Mouse (Mus musculus): ENCODE measurements around the gene Ltv1. TPM values are rescaled to one million over a fixed set of nuclear protein-coding genes. Genes with fewer than 3 reads are reported as not detected.
A peak's percentile ranks its signal among the peaks of the same experiment; 100 is the strongest.

Ltv1 gene
- 70.1 and 74.3 TPM in 2 replicates for polyA plus RNA-seq (2015; fragmentation: Nextera tagmentation; extraction: Ambion mirVana)

DNA sequence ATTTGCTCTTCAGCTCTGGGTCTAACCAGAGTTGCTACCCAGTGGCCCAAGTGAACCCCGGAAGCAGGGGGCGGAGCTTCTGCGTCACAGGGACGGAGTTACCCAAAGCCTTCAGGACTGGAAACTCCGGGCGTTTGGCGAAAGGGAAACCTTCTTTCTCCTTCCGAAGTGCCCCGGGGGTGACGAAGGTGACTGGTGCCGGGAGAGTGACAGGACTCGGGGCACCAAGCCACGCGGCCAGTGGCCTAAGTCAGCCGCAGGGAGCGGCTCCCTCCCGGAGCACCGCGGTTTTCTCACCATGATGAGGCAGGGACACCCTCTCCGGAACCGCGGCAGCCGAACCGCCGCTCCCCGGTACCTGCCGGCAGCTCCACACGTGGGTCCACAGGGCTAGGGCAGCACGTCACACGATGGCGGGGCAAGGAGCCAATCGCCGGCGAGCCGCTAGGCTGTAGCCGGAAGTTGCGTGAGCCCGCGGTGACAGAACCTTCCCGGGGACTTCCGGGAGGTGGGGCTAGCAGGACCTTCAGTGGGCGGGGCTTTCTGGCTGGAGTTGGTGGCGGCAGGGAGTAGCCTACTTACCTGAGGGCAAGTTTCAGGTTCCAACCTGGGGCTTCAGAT, at the start of gene Ltv1:
Gene Ltv1 (minus strand): TSS at position 438 of the 621 bp plus-strand sequence.
- H3K4me3 ChIP-seq = peak within 1 kb of the TSS; percentile 88
- peak; percentile 91 for ATAC-seq (ENCODE audit: insufficient number of reproducible peaks, low FRiP score, low TSS enrichment, low read depth)
- peak within 1 kb of the TSS; percentile 71 for H3K4me2 ChIP-seq
- no peaks in the 10 kb centered on the region for H3K9me3 ChIP-seq
- H3K4me1 ChIP-seq = peaks cover 10% of the 10 kb centered on the region
- H3K27ac ChIP-seq = peak within 1 kb of the TSS; percentile 88
- H3K9ac ChIP-seq = peak within 1 kb of the TSS; percentile 75
- under 1% methylated on average over 37 of the region's 43 CpGs for WGBS
- H3K36me3 ChIP-seq = peaks cover 25% of the 10 kb centered on the region
- no peaks in the 10 kb centered on the region for H3K27me3 ChIP-seq

GRCm38 (mm10) chr10:13240431-13240830, 47.5 kb upstream of the Ltv1 start:
- ATAC-seq (ENCODE audit: insufficient number of reproducible peaks, low FRiP score, low TSS enrichment, low read depth) = no peak
- Histone ChIP-seq H3K4me1 (no peaks in the 10 kb centered on the region), H3K9me3 (no peaks in the 10 kb centered on the region), H3K27ac (no peak overlapping the region), H3K9ac (no peak overlapping the region), H3K36me3 (peaks cover 24% of the 10 kb centered on the region), H3K27me3 (no peaks in the 10 kb centered on the region), H3K4me2 (no peak overlapping the region), H3K4me3 (no peak overlapping the region)
- WGBS = 60% methylated on average over 4 of the region's 4 CpGs

DNA sequence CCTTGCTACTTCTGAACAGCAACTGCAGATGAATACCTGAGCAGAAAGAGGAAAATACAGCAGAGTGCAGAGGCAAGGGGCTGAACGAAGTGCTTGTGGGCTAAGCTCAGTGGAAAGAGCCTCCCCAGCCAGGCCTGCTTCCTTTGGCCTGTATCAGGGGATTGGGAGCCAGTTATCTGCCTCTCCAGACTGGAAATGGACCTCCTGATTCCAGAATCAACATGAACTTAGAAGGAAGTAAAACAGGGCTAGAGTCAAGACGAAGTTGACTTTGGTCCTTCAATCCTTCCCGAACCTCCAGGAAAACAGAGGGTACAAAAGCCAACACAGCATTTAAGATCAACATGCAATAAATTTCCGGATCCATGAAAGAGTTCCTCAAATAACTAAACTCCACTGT, 45.2 kb upstream of the Ltv1 start:
- Histone ChIP-seq H3K27ac (peak overlapping the region; percentile 72), H3K27me3 (no peaks in the 10 kb centered on the region), H3K9ac (no peak overlapping the region), H3K4me1 (no peaks in the 10 kb centered on the region), H3K4me2 (no peak overlapping the region), H3K4me3 (no peak overlapping the region), H3K36me3 (0 out of 2 replicates have a peak, but pooled peaks cover 9% of the 10 kb centered on the region), H3K9me3 (no peaks in the 10 kb centered on the region)
- WGBS = 79% methylated on average over 4 of the region's 4 CpGs
- no peak for ATAC-seq (ENCODE audit: insufficient number of reproducible peaks, low FRiP score, low TSS enrichment, low read depth)

DNA sequence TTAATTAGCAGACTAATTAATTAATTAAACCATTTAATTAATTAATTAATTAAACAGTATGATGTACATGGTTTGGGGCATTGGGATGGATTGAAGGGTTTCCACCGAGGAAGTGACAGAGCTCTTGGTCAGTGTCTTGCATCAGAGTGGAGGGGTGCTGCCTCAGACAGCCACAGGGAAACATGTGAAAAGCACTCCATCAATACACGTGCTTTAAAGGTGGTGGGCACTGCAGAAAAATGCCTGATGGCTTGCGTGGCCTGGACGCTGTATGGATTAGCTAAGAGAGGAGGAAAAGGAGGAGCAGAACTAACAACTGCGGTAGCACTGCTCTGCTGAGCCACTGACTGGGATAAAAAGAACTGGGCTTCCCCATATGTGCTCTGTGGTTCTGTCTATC, 43.9 kb upstream of the Ltv1 start:
- whole genome bisulfite sequencing = 88% methylated on average over 5 of the region's 5 CpGs
- no peak for ATAC-seq (ENCODE audit: insufficient number of reproducible peaks, low FRiP score, low TSS enrichment, low read depth)
- Histone ChIP-seq H3K9ac (no peak overlapping the region), H3K4me1 (no peaks in the 10 kb centered on the region), H3K27me3 (no peaks in the 10 kb centered on the region), H3K36me3 (peaks cover 9% of the 10 kb centered on the region; the same call in 1 of the 2 replicates), H3K9me3 (no peaks in the 10 kb centered on the region), H3K27ac (no peak overlapping the region), H3K4me3 (no peak overlapping the region), H3K4me2 (no peak overlapping the region)

- Histone ChIP-seq H3K4me2 (no peak overlapping the region), H3K4me1 (no peaks in the 10 kb centered on the region), H3K4me3 (no peak overlapping the region), H3K9me3 (no peaks in the 10 kb centered on the region), H3K27me3 (no peaks in the 10 kb centered on the region), H3K9ac (no peak overlapping the region), H3K36me3 (peaks cover 13% of the 10 kb centered on the region), H3K27ac (peak overlapping the region; percentile 18; the same call in 1 of the 2 replicates)
- no peak for ATAC-seq (ENCODE audit: insufficient number of reproducible peaks, low FRiP score, low TSS enrichment, low read depth)
- 62% methylated on average over 3 of the region's 3 CpGs for WGBS
Measured at GRCm38 (mm10) chr10:13234503-13234902, 41.5 kb upstream of the Ltv1 start.

DNA sequence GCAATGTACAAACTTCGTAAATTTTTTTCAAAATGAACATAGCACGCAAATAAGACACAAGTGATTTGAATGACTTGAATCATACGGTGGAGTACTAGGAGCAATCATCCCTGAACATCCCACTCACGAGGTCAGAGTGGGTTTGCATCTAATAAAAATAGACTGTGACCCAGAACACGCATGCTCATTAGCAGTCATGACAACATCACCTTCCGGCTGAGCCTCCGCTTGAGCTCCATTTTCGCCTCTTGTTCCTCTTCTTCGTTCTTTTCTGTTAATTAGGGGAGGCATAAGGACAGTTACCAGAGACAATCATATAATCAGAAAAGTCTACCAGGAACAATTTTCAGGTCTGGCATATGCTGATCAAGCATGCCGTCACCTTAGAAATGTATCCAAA, 41.0 kb upstream of the Ltv1 start:
- 0 out of 2 replicates have a peak overlapping the region, but pooled peaks have one; percentile 47 for H3K27ac ChIP-seq
- 83% methylated on average over 10 of the region's 10 CpGs for WGBS
- ATAC-seq (ENCODE audit: insufficient number of reproducible peaks, low FRiP score, low TSS enrichment, low read depth) = no peak
- H3K9ac ChIP-seq = no peak overlapping the region
- H3K4me3 ChIP-seq = no peak overlapping the region
- no peaks in the 10 kb centered on the region for H3K9me3 ChIP-seq
- peaks cover 14% of the 10 kb centered on the region for H3K36me3 ChIP-seq
- H3K4me1 ChIP-seq = no peaks in the 10 kb centered on the region
- no peak overlapping the region for H3K4me2 ChIP-seq
- no peaks in the 10 kb centered on the region for H3K27me3 ChIP-seq

DNA sequence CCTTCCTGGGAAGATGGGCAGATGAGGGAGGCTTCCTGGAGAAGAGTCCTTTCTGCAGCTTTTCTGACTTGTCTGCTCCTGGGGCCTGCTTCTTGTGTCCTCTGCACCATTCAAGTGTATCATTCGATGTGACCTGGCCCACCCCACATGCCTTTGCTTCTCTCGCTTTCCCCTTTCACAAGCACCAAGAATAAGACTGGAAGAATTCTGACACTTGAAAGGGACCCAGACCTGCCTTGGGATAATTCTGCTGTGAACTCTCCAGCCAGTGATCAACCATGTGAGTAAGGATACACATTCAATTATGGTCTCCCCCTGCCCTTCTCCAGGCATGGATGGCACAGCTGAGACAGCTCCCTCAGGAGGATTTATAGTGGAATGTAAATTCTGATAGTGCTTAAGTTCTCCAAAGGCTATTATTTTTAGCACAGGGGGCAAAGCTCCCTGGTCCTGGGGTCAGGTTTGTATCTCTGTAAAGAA, 40.2 kb upstream of the Ltv1 start:
- Histone ChIP-seq H3K27me3 (no peaks in the 10 kb centered on the region), H3K9me3 (no peaks in the 10 kb centered on the region), H3K4me3 (no peak overlapping the region), H3K9ac (no peak overlapping the region), H3K27ac (no peak overlapping the region), H3K4me2 (no peak overlapping the region), H3K36me3 (peaks cover 15% of the 10 kb centered on the region), H3K4me1 (no peaks in the 10 kb centered on the region)
- 78% methylated on average over 2 of the region's 2 CpGs for WGBS
- no peak for ATAC-seq (ENCODE audit: insufficient number of reproducible peaks, low FRiP score, low TSS enrichment, low read depth)

GRCm38 (mm10) chr10:13232443-13233142, 39.6 kb upstream of the Ltv1 start:
- Histone ChIP-seq H3K9ac (no peak overlapping the region), H3K27ac (no peak overlapping the region), H3K27me3 (no peaks in the 10 kb centered on the region), H3K36me3 (peaks cover 15% of the 10 kb centered on the region), H3K4me3 (no peak overlapping the region), H3K4me1 (no peaks in the 10 kb centered on the region), H3K9me3 (no peaks in the 10 kb centered on the region), H3K4me2 (no peak overlapping the region)
- ATAC-seq (ENCODE audit: insufficient number of reproducible peaks, low FRiP score, low TSS enrichment, low read depth) = no peak
- WGBS = 62% methylated on average over 9 of the region's 9 CpGs

DNA sequence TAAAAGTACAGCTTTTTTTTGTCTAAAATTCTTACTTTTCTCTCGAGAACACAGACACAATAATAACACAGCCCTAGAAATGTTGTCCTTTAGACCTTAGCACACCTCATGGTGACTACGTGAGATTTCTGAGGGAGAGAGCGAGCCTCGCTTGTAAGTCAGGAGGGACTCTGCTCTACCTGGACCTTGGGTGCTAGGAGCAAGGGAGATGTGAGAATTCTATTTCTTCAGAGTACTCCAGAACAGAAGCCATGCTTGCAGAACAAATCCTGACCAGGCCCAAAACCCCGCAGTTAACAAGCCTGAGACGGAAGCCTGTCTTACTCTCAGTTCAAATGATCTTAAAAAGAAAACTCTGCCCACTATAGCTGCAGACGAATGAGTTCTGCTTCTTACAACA, 37.7 kb upstream of the Ltv1 start:
- H3K9ac ChIP-seq = no peak overlapping the region
- WGBS = 85% methylated on average over 7 of the region's 7 CpGs
- H3K4me1 ChIP-seq = no peaks in the 10 kb centered on the region

DNA sequence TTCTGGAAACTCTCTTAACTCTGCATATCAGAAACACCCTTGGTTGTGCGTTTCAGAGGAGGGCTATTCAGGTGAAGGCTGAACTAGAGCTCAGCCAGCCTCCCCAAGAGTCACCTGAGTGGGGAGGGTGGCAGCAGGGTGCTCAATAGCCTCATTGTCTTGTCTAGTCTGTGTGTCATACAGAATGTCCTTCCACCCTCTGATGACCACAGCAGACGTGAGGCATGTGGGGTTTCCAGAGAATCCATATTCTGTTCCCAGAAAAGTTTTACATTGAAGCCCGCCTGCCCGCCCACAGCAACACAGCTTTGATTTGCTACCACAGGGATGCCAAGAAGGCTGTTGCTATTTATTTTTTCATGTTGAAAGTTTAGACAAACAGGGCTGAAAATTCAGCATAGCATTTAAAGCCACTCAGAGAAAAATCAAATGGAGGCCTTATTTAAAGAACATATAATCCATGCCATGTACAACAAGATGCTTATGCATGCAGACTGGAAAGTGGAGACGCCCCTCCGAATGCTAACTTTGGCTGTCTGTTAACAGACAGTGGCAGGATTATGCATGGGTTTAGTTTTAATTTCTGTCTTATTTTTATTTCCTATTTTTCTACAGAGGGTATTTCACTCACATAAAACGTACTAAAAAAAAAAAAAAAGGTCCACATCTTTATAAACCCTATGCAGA, 32.6 kb upstream of the Ltv1 start:
- Histone ChIP-seq H3K4me3 (no peak overlapping the region), H3K27me3 (no peaks in the 10 kb centered on the region), H3K4me2 (no peak overlapping the region), H3K4me1 (no peaks in the 10 kb centered on the region), H3K9ac (no peak overlapping the region), H3K36me3 (peaks cover 24% of the 10 kb centered on the region), H3K27ac (peak overlapping the region; percentile 38; the same call in 1 of the 2 replicates), H3K9me3 (no peaks in the 10 kb centered on the region)
- 86% methylated on average over 7 of the region's 7 CpGs for WGBS
- peak; percentile 61; the same call in 1 of the 2 replicates for ATAC-seq (ENCODE audit: insufficient number of reproducible peaks, low FRiP score, low TSS enrichment, low read depth)

More for the DNA sequence above, 37.7 kb upstream of the Ltv1 start:
- ATAC-seq (ENCODE audit: insufficient number of reproducible peaks, low FRiP score, low TSS enrichment, low read depth) = no peak
- H3K9me3 ChIP-seq = no peaks in the 10 kb centered on the region
- H3K27me3 ChIP-seq = no peaks in the 10 kb centered on the region
- peaks cover 15% of the 10 kb centered on the region for H3K36me3 ChIP-seq
- H3K4me2 ChIP-seq = no peak overlapping the region
- no peak overlapping the region for H3K27ac ChIP-seq
- no peak overlapping the region for H3K4me3 ChIP-seq

DNA sequence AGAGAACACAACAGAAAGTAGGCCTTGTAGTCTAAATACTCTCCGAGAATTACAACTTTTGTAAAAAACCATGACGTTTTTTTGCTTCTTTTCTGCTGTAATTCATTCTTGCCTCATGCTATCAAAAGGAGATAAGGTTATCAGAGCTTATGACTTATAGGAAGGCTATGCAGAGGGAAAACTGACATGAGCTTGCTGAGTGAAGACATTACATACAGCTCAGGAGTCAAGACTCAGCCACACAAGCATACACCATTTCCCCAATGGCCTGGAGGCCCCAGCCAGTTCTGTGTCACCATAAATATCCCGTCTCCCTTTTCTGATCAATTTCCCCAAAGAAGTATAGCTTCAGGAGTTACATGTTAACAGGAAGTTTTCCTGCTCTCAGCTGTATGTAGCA, 29.2 kb upstream of the Ltv1 start:
- no peak overlapping the region for H3K27ac ChIP-seq
- ATAC-seq (ENCODE audit: insufficient number of reproducible peaks, low FRiP score, low TSS enrichment, low read depth) = no peak
- peaks cover 19% of the 10 kb centered on the region for H3K36me3 ChIP-seq
- no peaks in the 10 kb centered on the region for H3K4me1 ChIP-seq
- H3K9ac ChIP-seq = no peak overlapping the region
- H3K4me3 ChIP-seq = no peak overlapping the region
- 84% methylated on average over 3 of the region's 3 CpGs for WGBS
- H3K27me3 ChIP-seq = no peaks in the 10 kb centered on the region
- no peaks in the 10 kb centered on the region for H3K9me3 ChIP-seq
- no peak overlapping the region for H3K4me2 ChIP-seq

DNA sequence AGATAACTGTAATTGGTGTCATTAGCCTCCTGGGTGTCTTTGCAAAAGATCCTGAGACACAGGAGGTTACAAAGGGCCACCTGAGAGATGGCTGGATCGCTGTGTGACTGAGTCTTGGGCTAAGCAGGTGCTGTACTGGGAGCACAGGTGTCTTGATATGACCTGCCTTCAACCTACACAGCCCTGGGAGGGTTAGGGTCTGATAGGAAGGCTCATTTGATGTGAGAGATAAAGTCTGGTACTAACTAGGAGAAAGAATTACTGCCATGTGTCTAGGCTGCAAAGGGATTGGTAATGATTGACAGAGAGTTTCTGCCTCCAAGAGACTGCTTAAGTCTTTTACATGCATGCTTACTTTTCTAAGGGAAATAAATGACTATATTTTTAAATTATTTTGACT, 27.1 kb upstream of the Ltv1 start:
- WGBS = 59% methylated on average over 1 of the region's 1 CpGs
- Histone ChIP-seq H3K27me3 (no peaks in the 10 kb centered on the region), H3K9ac (no peak overlapping the region), H3K36me3 (peaks cover 18% of the 10 kb centered on the region), H3K4me1 (no peaks in the 10 kb centered on the region), H3K27ac (no peak overlapping the region), H3K4me2 (no peak overlapping the region), H3K4me3 (no peak overlapping the region), H3K9me3 (no peaks in the 10 kb centered on the region)
- ATAC-seq (ENCODE audit: insufficient number of reproducible peaks, low FRiP score, low TSS enrichment, low read depth) = no peak
